Mouse (Mus musculus) lung, postnatal 10 days (tissue): ENCODE results near the gene Tbxas1.

ENCODE experiments used
- DNase-seq: peaks from one replicate; pipeline ENCODE4 v3.0.0; 2021

Gene Tbxas1

DNA sequence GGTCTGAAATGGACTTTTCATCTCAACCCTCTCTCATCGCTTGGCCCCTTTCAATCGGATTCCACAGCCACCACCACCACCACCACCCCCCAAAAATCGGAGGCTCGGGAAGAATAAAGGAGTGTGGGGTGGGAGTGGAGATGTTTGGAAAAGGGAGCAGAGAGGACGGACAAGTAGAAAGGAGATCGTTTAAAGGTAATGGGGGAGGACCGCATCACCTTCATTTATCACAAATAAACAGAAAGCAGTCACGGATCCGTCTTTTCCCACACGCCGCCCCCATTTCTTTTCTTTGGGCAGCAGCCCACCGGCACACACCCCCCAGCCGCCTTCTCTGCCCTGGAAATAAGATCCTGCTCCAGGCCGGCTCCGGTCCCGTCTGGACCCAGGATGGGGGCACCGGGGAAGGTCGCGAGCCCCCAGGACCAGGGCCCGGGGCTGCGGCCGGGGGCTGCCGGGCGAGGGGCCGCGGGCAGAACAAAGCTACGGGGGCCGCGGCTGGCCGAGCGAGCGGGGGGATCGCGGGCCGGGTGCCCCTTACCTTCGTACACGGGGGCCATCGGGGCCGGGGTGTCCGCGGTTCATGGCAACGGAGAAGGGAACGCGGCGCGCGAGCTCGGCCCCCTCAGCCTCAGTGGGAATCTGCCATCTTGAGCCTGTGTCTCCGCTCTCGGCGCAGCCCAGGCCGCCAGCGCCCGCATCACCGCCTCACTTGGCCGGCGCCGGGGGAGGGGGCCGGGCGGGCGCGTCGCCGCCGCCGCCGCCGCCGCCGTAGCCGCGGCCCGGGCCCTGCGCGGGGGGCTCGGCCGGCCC is at the start of gene Tbxas1:
TSS of gene Tbxas1 (plus strand) at position 147 of the 813 bp plus-strand sequence.
- DNase-seq, result peak; percentile 66

DNA sequence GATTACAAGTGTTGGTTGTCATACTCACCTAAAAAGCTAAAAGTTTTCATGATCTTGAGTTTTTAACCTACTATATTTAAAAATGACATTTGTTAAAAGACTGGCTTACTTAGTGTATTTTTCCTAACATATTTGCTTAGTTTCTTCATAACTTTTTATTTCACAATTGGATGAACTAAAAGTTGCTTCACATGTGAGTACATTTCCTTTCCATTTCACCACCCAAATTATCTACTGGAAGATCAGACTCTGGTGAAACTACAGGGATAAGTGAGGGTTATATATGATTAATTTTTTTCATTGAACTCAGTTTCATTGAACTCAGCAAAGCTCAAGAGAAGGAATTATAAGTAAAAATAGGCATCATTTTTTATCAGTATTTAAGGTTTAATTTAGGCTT is 49.3 kb upstream of the Tbxas1 start:
- DNase-seq, result no peak

DNA sequence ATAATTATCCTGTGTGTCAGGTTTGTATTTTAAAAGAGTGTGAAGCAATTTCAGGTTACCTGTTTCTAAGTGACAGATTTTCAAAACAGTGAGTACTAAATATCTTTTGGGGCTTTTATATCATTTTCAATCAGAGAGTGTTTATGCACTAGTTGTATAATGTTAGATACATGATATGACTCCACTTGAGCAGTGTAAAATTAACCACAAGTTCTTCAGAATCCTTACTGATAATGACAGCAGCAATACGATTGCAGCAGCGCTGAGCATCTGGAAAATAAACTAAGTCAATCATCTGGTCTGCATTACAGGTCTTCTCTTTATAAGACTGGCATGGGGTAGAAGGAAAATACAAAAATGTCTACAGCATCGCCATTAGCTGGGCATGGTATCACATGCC is 48.3 kb upstream of the Tbxas1 start:
- no peak for DNase-seq

DNA sequence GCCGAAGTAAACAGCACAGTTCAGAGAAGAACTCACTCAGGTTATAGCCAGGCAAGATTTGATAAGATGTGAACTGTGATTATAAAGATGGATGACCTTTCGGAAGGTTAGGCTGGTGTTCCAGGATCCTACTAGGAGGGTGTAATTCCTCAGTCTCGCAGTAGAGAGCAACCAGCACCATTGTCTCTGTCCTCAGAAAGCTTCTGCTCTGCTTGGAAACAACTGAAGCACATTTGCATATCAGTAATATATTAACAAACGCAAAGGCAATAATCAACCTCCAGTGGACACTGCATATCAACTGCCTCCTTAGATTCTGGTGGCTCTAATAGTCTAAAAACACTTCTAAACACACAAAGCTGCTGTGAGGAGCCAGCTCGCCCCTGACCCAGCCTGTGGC is 47.8 kb upstream of the Tbxas1 start:
- no peak for DNase-seq

DNA sequence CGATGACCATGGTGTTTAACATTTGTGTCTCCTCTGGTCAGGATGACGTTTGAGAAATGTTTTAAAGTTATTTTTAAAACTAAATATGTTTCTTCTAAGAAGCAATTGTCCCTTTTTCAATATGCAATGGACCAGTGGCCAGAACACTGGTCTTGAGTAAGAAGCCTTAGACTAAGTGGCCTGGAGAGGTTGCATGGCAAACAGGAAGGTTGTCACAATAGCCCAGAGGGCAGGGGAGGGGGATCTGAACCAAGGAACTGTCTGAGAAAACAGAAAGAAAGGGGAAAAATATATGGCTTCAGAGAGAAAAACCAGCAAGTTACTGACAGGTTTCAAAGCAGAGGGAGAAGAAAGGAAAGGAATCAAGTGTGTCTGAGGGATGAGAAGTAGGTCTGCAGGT is 47.0 kb upstream of the Tbxas1 start:
- no peak for DNase-seq

DNA sequence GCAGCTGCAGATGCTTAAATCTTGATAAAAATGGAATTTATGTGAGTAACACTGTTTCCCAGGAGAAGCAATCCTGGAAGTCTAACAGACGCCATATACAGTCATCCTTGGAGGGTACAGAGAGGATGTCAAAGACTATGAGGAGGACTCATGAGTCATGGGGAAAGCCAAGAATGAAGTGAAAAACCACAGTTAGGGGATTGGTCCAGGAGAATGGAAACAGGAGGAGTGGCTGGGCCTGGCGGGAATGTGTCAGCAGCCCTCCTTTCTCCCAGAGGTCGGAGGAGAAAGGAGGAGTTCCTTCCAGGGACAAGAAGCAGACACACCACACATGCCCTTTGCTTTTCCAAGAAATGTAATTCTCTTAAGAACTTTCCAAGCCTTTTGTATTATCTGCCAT is 45.8 kb upstream of the Tbxas1 start:
- DNase-seq, result no peak

DNA sequence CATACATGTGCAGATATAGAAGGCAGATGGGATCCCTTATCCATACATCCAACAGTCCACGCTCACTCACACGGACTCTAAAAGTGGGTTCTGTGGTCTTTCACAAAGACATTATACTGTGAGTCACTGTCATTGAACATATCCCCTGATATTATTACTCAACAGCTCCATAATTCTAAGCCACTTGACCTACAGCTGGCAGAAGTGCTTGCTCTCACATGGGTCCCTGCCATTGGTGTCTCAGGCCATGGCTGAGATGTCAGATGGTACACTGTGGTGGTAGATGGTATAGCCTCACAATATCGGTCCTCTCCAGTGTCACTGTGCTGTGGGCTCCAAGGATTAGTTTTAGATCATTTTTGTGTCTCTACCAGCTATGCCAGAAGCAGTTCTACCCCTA is 41.5 kb upstream of the Tbxas1 start:
- no peak for DNase-seq

DNA sequence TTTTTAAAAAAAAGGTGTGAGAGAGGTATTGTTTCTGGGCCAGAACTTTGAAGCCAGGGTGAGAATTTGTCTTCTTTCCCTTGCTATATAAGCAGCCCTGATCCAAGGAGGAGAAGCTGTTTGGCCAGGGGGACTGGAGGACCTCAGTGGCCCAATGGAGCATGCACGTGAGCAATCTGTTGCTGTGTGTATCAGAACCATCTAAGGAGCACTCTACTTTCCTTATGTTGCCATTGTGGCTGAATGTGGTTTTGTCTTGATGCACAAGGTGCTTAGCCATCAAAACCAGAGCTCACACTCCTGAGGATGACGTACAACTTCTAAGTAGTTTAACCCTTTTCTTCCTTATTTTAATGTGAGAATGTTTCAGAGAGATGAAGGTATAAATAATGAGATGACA is 40.5 kb upstream of the Tbxas1 start:
- DNase-seq, result no peak

DNA sequence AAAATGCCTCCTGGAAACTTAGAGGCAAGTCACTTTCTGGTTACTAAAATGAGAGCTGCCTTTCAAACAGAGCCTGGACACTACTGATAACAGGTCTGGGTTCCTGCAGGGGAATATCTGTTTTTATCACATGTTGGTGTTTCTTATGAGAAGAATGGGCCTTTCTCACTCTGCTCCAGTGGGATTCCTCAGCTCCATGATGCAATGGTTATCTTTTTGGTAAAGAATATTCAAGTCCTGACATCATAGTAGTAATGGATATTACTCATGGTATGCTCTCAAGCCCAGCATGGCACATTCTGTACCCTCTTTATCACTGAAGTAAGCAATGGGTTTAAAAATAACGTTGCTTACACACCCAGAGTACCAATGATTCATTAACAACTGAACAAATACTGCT is 40.0 kb upstream of the Tbxas1 start:
- DNase-seq, result no peak

DNA sequence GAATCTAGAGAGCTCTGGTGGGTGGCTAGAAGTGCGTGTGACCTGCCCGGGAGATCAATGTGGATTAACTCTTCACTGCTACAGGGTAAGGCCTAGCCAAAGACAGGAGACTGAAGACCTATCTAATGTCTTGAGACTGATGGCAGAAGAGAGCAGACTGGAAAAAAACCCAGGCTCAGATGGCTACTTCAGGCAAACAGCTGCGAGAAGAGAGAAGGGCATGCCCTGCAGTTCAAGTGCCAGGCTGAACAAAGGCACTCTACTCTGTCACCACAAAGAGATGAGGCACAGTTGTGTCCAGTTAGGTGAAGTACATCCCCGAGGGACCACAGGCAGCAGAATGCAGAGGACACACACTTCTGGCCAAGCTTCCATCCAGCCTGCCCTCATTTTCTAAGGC is 37.1 kb upstream of the Tbxas1 start:
- DNase-seq, result no peak

DNA sequence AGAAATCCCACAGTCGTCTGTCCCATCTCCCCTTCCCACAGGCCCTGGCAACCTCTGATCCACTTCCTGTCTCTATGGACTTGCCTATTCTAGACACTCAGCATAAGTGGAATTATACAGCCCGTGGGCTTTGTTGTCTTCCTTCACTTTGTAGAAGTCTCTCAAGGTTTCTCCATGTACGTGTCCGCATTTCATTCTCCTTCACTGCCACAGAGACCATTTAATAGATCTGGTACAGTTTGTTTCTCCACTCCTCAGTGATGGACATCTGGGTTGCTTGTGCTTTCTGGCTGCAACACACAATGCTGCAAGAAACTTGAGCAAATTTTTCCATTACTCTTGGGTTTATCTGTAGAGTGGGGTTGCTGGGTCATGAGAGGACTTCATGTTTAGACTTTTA is 35.3 kb upstream of the Tbxas1 start:
- DNase-seq, result no peak

DNA sequence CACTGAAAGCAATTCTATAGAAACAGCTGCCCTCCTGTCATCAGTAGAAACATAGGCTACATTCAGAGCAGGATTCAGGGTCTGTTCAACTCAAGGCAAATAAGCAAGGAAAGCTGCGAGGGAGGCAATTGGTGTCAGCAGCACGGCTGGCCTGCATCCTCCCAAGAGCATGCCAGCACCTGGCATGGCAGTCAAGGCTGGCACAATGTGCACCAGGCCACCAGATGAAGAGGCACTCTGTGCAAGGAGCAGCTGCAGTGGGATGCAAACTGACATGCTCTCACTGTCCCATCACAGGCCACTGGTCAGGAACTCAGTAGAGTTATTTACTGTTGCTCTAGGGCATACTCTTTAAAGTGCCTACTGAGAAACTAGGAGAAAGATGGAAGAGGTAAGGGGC is 34.8 kb upstream of the Tbxas1 start:
- DNase-seq, result no peak

DNA sequence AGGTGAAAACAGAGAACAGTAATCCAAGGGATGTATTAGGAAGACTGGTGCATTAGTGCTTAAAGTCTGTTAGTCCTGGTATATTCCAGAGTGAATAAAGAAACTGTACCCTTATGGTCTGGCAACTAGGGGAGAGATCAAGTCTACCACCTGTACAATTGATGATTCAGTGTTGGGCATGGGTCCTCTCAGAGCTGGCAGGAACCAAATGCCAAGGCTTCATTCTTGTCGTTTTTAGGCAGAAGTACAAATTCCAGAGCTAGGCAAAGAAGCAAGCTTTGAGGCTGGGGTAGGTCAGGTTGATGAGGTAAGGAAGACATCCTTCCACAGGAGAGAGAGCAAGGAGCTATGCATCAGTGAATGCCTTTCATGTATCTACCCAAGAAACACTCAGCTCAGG is 34.4 kb upstream of the Tbxas1 start:
- no peak for DNase-seq

DNA sequence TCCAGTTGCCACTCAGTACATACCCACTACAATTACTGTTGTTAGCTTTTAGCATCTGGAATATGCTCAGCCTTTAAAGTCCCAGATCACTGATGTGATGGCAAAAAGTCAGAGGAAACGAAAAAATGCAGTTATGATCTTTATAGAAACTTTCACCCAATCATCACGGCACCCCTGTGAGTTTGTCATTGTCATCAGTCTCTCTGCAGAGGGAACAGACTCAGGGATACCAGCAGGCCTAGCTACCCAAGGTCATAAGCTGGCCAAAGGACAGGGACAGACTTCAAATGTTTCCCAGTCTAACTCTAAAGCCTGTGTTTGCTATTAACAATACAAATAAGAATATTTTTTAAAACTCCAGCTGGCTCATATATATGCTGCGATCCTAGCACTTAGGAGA is 33.7 kb upstream of the Tbxas1 start:
- DNase-seq, result no peak

DNA sequence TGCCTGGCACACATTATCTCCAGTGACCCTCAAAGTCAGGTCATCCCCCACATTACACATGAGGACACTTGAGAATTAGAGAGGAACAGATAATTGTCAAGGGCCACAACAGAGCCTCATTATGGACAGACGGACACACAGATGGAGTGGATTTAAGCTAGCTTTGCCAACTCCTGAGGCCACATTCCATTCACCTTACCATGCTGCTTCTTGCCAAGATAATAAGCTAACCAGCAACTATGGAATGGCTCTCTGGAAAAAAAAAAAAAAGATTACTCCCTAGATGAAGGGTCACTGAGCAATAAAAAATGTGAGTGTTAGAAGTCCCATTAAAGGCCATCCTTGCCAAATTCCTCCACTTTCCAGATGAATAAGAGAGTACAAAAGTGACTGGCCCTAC is 30.1 kb upstream of the Tbxas1 start:
- no peak for DNase-seq

DNA sequence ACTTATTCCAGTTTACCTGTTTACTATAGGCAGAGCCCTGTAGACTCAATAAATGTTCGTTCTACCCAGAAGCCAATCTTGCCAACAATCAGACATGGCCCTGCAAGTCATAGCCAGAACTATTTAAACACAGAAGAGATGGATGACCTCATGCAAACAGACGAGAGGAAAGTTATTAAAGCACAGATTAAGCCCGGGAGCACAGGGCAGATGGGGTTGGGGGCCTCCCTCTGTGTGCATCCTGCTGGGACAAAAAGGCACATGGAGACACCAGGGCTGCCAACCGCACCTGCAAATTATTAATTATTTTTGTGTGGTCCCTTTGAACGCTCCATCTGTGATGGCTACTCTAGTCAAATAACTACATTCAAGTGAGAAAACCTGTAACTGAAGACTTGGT is 29.3 kb upstream of the Tbxas1 start:
- DNase-seq, result no peak

DNA sequence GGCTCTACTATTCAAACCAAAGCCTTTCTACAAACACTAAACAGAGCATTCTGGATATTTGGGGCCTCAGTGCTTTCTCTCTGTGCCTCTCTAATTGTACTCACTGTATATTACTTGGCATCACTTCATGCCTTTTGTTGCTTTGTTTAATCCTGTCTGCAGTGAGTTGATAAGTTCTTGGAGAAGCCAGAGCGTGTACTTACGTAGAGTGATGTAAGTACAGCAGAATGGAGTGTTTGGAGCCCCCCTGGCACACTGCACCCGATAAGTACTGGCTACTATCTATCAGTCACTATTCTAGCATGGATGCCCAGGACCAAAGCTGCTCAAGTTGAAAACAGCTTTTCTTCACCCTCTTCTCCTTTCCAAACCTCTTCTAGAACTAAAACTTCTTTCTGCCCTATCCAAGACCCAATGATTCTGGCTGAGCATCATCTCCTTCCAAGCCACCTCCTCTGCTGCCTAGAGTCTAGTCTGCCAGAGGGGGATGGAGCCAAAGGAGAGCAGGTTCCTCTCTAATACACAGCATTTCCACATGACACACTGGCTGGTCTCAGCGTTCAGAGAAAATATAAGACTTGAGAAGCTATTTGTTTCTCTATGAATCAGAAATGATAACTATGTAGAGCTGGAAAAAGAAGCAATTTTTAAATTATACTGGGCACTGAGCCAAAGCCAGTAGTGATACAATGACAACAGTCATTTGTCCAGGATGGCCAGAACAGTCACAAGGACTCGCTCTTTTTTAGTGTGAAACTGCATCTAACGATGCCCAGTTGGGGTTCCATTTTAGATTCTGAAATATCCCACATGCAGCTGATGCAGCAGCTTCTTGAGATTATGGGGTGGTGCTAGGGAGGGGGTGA is 28.6 kb upstream of the Tbxas1 start:
- DNase-seq, result no peak

DNA sequence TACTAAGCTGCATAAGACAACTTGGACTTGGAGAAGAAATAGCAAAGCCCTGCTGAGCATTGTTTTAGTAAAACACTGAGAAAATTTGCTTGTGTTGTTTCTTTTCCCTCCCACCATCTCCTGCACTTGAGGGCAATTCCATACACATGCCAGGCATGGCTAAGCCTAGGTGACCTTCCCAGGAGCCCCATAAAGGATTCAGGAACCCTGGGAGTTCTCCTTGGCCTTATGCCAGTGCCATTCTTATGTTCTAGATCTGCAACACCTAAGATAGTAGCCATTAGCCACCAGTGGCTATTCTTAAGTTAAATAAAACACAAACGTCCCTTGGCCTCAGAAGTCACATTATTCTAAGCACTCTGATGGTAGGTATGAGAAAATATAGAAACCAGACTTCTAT is 27.8 kb upstream of the Tbxas1 start:
- DNase-seq, result no peak

DNA sequence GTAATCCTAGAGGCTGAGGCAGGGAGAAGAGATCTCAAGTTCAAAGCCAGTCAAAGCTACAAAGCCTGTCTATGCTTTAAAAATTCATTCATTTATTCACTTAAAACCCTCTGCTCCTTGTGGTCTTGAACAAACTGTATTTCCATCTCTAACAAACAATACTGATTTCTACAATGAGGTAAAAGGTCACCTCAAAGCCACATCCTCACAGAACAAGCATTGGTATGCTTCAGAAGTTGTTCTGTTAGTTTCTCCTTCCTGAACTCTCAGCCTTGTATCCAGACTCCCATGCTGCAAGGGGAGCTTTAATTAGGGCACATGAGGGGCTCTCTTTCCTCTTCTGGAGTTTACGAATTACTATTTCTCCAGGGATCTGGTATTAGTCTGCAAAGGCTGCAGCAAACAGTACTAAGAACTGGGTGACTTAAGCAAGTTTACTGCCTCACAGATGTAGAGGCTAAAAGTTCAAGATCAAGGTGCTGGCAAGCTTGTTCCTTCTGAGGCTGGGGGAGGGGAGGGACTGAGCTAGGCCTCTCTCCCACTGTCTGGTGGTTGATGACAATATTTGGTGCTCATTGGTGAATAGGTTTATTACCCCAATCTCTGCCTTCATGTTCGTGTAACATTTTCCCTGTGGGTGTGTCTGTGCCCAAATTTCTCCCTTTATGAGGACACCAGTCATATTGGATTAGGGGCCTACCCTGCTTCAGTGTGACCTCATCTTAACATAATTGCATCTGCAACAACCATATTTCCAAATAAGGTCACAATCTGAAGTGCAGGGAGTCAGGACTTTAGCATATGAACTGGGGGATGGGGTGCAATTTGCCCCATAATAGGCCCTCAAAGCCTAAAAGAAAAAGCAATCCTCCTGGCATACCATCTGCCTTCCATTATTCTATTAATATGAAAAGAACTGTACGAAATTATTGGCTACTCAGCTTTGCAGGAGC is 27.0 kb upstream of the Tbxas1 start:
- DNase-seq, result no peak

DNA sequence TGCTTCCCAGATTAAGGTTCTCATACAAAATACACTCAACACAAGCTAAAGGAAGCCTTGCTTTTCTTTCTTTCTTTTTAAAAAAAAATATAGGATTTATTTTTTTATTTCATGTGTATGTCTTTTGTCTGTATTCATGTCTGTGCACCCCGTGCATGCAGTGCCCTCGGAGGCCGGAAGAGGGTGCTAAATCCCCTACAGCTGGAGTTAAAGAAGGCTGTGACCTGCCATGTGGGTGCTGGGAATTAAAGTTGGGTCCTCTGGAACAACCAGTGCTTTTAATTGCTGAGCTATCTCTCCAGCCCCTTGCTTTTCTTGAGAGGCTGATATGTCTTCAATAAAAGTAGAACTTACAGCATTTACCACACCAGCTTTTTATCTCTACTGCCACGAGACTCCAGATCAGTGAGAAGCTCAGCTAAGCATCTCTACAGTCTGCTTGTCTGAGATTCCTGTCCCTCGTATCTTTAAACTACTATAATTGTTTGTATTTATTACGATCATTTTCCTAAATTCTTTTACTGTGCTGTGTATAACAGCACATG is 24.4 kb upstream of the Tbxas1 start:
- no peak for DNase-seq

DNA sequence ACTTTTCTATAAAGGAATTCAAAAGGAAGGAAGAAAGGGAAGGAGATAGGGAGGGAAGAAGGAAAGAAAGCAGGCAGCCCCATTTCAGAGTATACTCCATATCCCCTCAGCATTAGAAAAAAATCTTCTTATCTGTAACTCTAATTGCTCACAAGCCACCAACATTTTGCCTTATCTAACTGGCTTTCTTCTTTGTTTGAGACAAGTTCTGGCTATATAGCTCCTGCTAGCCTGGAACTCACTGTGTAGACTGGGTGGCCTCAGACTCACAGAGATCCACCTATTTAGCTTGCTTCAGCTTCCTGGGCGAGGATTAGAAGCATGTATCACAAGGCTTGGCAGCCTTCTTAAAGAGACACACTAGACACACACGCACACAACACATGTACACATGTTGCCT is 23.5 kb upstream of the Tbxas1 start:
- DNase-seq, result no peak

DNA sequence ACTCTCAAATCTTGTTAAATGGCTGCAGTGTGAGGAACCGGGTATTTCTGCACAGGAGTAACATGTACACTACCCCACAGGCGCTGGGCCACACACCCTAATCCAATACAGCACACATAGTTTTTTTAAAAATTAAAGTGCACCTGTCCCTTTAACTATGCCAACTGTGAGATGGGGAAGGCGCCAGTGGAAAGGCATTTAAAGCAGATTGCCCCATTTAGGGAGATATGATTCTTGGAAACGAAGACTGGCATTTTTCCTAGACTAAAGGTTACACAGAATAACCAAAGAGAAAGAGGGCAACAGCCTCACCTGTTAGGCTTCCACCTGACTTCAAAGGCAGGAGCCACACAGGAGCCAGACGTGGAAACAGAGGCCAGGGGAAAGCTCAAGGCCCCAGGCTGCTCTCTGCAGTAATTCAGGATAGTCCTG is 21.6 kb upstream of the Tbxas1 start:
- no peak for DNase-seq

DNA sequence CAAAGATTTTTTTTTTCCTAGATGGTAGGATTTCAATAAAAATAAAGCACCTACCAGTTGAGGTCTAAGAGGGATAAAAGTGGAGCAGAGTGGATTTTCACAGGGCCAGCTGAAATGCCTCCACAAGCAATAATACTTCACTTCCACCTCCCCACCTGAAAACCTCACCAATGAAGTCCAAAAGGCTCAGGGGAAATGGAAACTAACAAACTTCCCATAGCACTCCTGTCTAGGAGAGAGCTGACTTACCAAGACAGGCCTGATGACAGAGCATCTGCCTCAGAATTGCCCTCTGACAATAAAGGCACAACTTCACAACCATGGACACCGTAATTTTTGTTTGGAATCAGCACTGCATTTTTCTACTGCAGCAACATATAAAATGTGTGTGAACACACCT is 15.4 kb upstream of the Tbxas1 start:
- DNase-seq, result no peak
